Mouse (Mus musculus) cerebellum, adult 11 months (tissue): ENCODE results near the gene Daxx.
A peak's percentile ranks its signal among the peaks of the same experiment; 100 is the strongest.
"Not testable (repeated sequence)": the region's sequence is repeated elsewhere in the genome, so short reads cannot be mapped to it uniquely, and the experiment has no call there.

Experiments used
- DNase-seq: peaks from one replicate; pipeline ENCODE4 v3.0.0; 2022

Gene Daxx

GRCm38 (mm10) chr17:33903911-33904651, 5.1 kb upstream of the Daxx start:
- not testable (repeated sequence) for DNase-seq

GRCm38 (mm10) chr17:33904835-33905234, 4.4 kb upstream of the Daxx start, which contains the start of gene Platr17:
TSS of gene Platr17 (plus strand) at chr17:33905135.
- DNase-seq, result not testable (repeated sequence)

- DNase-seq, result peak; percentile 68
Measured at GRCm38 (mm10) chr17:33908331-33909076, 710 bp upstream of the Daxx start.

- DNase-seq, result peak; percentile 20
Measured at GRCm38 (mm10) chr17:33909869-33910250, 646 bp downstream of the Daxx start.

- peak; percentile 33 for DNase-seq
Measured at GRCm38 (mm10) chr17:33910346-33911051, 1.3 kb downstream of the Daxx start.

GRCm38 (mm10) chr17:33911052-33911812, 2.0 kb downstream of the Daxx start:
- DNase-seq, result peak; percentile 21

GRCm38 (mm10) chr17:33911813-33912414, 2.7 kb downstream of the Daxx start:
- DNase-seq, result peak; percentile 40

- DNase-seq, result peak; percentile 31
Measured at GRCm38 (mm10) chr17:33913264-33913663, 4.0 kb downstream of the Daxx start.

GRCm38 (mm10) chr17:33913905-33914304, 4.7 kb downstream of the Daxx start:
- DNase-seq, result peak; percentile 22

GRCm38 (mm10) chr17:33914969-33915391, 5.8 kb downstream of the Daxx start:
- peak; percentile 40 for DNase-seq

GRCm38 (mm10) chr17:33915671-33916250, 6.5 kb downstream of the Daxx start, which contains the start of the genes Tapbp and Zbtb22:
TSS of gene Tapbp (plus strand) at chr17:33915899.
TSS of gene Zbtb22 (plus strand) at chr17:33915904.
- DNase-seq, result peak; percentile 97

GRCm38 (mm10) chr17:33916294-33916693, 7.1 kb downstream of the Daxx start:
- DNase-seq, result no peak

- DNase-seq, result peak; percentile 47
Measured at GRCm38 (mm10) chr17:33916847-33917655, 7.8 kb downstream of the Daxx start.

GRCm38 (mm10) chr17:33917656-33918292, 8.6 kb downstream of the Daxx start:
- DNase-seq, result no peak

GRCm38 (mm10) chr17:33918293-33919203, 9.3 kb downstream of the Daxx start:
- peak; percentile 33 for DNase-seq

- peak; percentile 68 for DNase-seq
Measured at GRCm38 (mm10) chr17:33919351-33920281, 10.4 kb downstream of the Daxx start.

- peak; percentile 81 for DNase-seq
Measured at GRCm38 (mm10) chr17:33920282-33921097, 11.3 kb downstream of the Daxx start.
